Mouse (Mus musculus): Measurements from ENCODE around the gene Gm16181. TPM values are rescaled to one million over a fixed set of nuclear protein-coding genes. Genes with fewer than 3 reads are reported as not detected.
A peak's percentile ranks its signal among the peaks of the same experiment; 100 is the strongest.

The Gm16181 gene
- not detected for total RNA-seq (2021)

GRCm38 (mm10) chr17:35220156-35220952 is at the start of gene Gm16181:
Gene Gm16181 (plus strand): TSS chr17:35220834.
- intact Hi-C loops (cut with DNase I): no loop called here
- DNase-seq (ENCODE audit: low spot score in 2 of 2): no peak

- DNase-seq (ENCODE audit: low spot score in 2 of 2): peak in 1 of 2 experiments; percentile 69
- intact Hi-C loops (cut with DNase I): no loop called here
Measured at GRCm38 (mm10) chr17:35172445-35173234, 48.0 kb upstream of the Gm16181 start.

DNA sequence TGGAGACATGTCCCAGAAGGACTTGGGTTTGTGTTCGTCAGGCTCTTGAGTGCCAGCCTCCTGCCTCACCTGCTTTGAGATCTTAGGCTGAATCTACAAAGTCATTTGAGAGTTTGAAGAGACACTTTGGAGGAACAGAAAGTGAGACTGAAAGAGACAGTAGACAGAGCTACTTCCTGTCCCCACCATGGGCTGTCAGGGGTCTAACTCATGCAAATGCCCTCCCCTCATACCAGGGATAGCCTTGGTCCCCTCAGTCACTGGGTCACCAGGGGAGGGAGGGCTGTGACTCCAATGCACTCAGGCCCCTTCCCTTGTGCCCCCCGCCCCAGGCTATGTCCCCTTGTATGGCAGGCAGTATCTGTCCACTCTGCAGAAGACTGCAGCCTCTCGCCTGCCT is 47.3 kb upstream of the Gm16181 start:
- no peak for DNase-seq (ENCODE audit: low spot score in 2 of 2)
- intact Hi-C loops (cut with DNase I): no loop called here

DNA sequence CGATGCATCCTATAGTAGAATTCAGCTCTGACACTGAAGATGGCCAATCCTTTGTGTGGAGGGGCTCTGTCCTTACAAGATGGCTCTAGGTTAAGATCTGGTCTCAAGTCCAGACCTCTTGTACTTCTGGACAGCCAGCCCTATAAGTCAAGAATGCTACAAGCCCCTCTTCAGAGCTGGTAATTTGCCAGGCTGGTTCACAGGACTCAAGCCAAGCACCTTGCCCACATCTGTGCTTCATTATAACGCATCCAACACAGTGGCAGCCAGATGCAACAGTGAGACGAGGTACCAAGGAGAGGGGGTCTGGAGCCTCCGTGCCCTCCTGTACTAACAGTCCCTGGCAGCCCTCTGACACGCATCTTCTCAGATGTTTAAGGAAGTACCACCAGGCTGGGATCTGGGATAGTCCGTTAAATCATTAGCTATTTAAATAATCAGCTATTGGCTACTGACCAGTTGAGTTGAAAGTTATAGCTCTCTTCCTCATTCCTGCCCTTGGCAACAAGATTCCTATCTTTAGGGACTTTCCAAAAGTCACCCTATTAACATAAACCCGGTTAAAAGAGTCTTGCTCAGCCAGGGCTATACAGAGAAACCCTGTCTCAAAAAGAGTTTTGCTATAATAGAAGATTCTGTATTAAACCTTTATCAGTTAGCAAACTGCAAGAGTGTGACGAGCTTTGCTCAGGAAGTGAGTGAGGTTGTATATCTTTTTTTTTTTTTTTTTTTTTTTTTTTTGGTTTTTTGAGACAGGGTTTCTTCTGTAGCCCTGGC is 46.2 kb upstream of the Gm16181 start:
- intact Hi-C loops (cut with DNase I): no loop called here
- DNase-seq (ENCODE audit: low spot score in 2 of 2): no peak

- intact Hi-C loops (cut with DNase I): no loop called here
- no peak for DNase-seq (ENCODE audit: low spot score in 2 of 2)
Measured at GRCm38 (mm10) chr17:35175382-35175781, 45.3 kb upstream of the Gm16181 start.

DNA sequence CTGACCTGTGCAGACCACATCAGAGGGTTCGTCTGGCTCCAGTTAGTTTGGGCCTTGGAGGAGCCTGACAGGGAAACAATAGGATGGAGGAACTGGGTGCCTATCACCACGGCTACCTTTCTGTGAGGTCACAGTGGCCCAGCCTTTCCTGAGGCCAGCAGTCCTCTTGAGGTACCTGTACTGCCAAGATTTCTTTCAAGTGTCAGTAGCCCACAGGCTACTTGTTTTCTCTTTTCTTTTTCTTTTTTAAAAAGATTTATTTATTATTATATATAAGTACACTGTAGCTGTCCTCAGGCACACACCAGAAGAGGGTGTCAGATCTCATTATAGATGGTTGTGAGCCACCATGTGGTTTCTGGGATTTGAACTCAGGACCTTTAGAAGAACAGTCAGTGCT is 44.7 kb upstream of the Gm16181 start, which contains the start of gene Aif1:
Gene Aif1 (minus strand): TSS at position 101 of the 400 bp plus-strand sequence.
- no peak for DNase-seq (ENCODE audit: low spot score in 2 of 2)
- intact Hi-C loops (cut with DNase I): no loop called here

GRCm38 (mm10) chr17:35178528-35178927 is 42.1 kb upstream of the Gm16181 start:
- no peak for DNase-seq (ENCODE audit: low spot score in 2 of 2)
- intact Hi-C loops (cut with DNase I): loop anchor here (1.0 kb wide), 1 partner anchor 54 kb away; no protein-coding TSS in a partner anchor

DNA sequence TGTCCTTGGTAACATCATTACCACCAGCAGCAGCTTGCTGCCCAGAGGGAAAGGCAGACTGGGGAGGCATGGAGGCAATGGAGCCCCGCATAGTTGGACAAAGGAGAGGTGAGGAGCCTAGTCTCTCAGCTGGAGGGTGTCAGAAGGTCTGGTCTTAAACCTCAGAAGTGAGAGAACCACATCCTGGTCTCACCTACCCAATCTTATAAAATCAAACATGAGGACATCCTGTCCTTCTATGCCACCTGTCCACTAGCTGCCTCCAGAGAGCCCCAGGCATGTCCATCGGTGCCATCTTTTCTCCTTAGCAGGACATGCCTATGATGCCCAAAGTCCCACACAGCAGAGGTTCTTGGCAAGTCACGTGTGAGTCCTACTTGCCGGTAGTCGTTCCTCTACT is 40.5 kb upstream of the Gm16181 start:
- intact Hi-C loops (cut with DNase I): no loop called here

DNA sequence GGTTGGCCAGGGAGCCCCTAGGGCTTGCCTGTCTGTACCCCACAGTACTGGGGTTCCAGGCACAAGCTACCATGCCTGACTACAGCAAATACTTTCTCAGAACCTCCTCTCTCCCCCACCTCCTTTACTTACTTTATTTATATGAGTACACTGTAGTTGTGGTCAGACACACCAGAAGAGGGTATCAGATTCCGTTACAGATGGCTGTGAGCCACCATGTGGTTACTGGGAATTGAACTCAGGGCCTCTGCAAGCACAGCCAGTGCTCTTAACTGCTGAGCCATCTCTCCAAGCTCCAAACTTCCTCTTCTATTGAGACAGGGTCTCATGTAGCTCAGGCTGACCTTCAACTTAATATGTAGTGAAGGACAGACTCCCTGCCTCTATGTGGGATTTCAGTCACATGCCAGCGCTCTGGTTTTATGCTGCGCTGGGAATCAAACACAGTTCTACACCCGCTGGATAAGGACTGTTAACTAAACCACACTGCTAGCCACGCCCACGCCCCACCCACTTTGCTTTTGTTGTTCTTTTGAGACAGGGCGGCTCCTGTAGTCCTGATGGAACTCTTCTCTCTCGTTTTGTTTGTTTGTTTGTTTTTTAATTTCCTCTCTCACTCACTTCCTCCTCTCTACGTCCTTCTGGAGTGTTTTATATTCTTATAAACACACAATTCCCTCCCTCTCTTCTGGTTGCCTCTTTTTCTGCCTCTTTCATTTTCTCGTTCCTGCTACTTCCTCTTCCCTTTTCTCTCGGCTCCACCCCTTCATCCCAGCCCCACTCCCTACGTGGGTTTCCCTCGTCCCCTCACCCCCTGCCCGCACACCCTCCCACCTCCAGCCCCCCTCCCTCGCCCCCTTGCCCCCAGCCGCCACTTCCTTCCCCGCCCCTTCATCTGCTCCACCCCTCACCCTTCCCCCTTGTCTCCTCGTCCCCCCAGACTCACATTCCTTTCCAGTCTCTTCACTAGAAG is 34.7 kb upstream of the Gm16181 start:
- intact Hi-C loops (cut with DNase I): no loop called here
- DNase-seq (ENCODE audit: low spot score in 2 of 2): no peak

More for the DNA sequence above, 40.5 kb upstream of the Gm16181 start:
- DNase-seq (ENCODE audit: low spot score in 2 of 2): no peak

DNA sequence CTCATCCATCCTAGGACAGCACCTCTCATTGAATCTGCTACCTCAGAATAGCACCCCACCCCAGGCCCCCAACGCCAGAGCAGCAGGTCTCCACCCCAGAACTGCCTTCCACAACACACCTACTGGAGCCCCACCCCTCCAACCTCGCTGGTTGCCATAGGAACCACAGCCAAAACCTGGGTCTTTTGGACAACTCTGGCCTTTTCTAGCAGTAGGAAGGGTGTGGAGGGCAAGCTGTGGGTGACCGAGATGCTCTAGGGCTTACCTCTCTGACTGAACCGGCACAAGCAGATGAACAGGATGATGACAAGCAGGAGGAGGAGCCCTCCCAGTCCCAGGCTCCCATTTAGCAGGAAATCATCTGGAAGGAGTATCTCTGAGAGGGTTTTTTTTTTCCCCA is 34.0 kb upstream of the Gm16181 start:
- DNase-seq (ENCODE audit: low spot score in 2 of 2): no peak
- intact Hi-C loops (cut with DNase I): no loop called here

GRCm38 (mm10) chr17:35187345-35187744 is 33.3 kb upstream of the Gm16181 start:
- no peak for DNase-seq (ENCODE audit: low spot score in 2 of 2)
- intact Hi-C loops (cut with DNase I): no loop called here

DNA sequence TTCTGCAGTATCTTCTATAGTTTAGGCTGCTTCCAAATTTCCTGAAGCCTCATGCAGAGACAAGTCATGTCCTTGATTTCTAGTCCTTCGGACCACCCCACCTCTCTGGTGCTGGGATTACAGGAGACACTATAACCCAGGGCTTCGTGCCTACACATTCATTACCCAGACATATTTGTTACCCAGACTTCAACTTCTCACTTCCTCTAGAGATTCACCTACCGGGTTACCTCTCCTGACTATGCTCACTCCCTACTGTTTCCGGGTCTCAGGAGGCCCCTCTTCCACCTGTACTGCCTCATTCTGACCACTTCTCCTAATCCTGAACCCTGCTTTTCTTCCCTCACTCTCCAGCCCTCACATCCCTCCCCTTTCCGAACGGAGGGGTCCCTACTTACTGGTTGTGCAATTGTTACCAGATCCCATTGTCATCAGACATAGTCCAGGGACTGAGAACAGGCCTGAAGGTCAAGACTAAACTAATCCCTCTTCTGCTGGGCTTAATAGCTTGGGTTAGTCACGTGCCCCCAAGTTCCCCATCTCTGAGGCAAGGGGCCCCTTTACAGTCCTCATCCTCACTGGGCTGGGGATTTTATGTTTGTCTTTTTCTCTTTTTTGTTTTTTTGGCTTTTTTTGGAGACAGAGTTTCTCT is 32.5 kb upstream of the Gm16181 start, which contains the start of gene Lst1:
Gene Lst1 (minus strand): TSS at position 481 of the 652 bp plus-strand sequence.
- intact Hi-C loops (cut with DNase I): no loop called here
- no peak for DNase-seq (ENCODE audit: low spot score in 2 of 2)

GRCm38 (mm10) chr17:35189186-35189585 is 31.4 kb upstream of the Gm16181 start:
- intact Hi-C loops (cut with DNase I): no loop called here
- DNase-seq (ENCODE audit: low spot score in 2 of 2): no peak

DNA sequence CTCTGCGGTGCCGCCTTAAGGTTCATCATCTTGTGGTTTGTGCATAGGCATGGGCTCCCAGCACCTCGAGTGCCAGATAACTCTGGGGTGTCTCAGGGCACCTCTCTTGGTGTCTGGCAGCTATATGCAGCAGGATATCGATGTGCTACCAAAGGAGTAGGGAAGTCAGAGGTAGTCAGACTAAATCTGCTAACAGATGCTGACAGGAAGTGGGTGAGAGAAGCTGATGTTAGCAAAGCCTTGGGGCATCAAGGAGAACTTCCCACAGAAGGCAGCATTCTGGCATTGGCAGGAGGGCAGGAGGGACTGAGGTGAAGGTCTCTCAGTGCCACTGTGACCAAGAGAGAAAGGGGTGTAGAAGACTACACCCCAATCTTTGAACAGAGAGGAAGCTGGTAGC is 30.5 kb upstream of the Gm16181 start:
- DNase-seq (ENCODE audit: low spot score in 2 of 2): no peak
- intact Hi-C loops (cut with DNase I): no loop called here

DNA sequence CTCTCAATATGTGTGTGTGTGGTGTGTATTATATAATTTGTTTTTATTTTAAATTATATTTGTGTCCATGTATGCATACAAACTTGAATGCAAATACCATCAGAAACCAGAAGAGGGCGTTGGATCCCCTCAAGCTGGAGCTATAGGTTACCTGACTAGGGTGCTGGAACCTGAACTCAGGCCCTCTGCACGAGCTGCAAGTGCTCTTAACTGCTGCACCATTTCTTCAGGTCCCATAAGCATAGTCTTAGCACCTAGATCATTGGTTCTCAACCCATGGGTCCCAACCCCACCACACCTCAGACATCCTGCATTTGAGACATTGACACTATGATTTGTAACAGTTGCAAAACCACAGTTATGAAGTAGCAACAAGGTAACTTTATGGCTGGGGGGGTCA is 28.9 kb upstream of the Gm16181 start:
- no peak for DNase-seq (ENCODE audit: low spot score in 2 of 2)
- intact Hi-C loops (cut with DNase I): no loop called here

DNA sequence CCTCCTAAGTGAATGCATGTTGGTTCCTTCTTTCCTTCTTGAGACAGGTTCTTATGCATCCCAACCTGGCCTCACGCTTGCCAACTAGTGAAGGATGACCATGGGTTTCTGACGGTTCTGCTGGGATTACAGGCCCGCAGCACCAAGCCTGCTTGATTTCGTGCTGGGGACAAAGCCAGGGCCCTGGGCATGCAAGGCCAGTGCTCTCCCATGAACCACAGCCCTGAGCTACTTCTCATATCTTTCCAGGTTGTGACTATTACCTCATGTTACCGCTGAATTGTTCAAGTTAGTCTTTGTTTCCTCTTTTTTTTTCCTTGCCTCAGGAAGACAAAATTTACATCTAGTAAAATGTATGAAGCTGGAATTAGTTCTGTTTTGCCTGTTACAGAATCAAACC is 27.7 kb upstream of the Gm16181 start:
- intact Hi-C loops (cut with DNase I): no loop called here
- DNase-seq (ENCODE audit: low spot score in 2 of 2): no peak

- no peak for DNase-seq (ENCODE audit: low spot score in 2 of 2)
- intact Hi-C loops (cut with DNase I): no loop called here
Measured at GRCm38 (mm10) chr17:35193881-35194843, 26.5 kb upstream of the Gm16181 start, which contains the start of gene Ltb. Gene Ltb (plus strand): TSS chr17:35194439.
